Mouse (Mus musculus) fibroblast of lung, adult 2 months (primary cell): ENCODE results near the gene Cyp2j7.
"Not testable (repeated sequence)": the region's sequence is repeated elsewhere in the genome, so short reads cannot be mapped to it uniquely, and the experiment has no call there.

Source experiments
- DNase-seq: peaks from one replicate; pipeline ENCODE4 v3.0.0-alpha.2; 2011; ENCODE audit warnings: low read depth

The Cyp2j7 gene

GRCm38 (mm10) chr4:96236559-96236958 lies at the start of gene Cyp2j7:
Gene Cyp2j7 (minus strand): TSS chr4:96236659.
- DNase-seq: no peak

- not testable (repeated sequence) for DNase-seq
These were observed 40.4 kb upstream of the Cyp2j7 start for GRCm38 (mm10) chr4:96276896-96277295.

- peak; percentile 4 for DNase-seq
These were observed 37.4 kb upstream of the Cyp2j7 start for GRCm38 (mm10) chr4:96273907-96274306.

- DNase-seq: no peak
These were observed 39.8 kb downstream of the Cyp2j7 start for GRCm38 (mm10) chr4:96196701-96197100.

GRCm38 (mm10) chr4:96189321-96189720 lies 47.1 kb downstream of the Cyp2j7 start:
- not testable (repeated sequence) for DNase-seq

GRCm38 (mm10) chr4:96188671-96189070 lies 47.8 kb downstream of the Cyp2j7 start:
- not testable (repeated sequence) for DNase-seq

- DNase-seq: not testable (repeated sequence)
These were observed 48.3 kb downstream of the Cyp2j7 start for GRCm38 (mm10) chr4:96188146-96188545.

- DNase-seq: not testable (repeated sequence)
These were observed 51.7 kb downstream of the Cyp2j7 start for GRCm38 (mm10) chr4:96184716-96185115.

- no peak for DNase-seq
These were observed 73.6 kb downstream of the Cyp2j7 start for GRCm38 (mm10) chr4:96162839-96163238.

- DNase-seq: no peak
These were observed 74.9 kb downstream of the Cyp2j7 start for GRCm38 (mm10) chr4:96161575-96161974.
